Mouse (Mus musculus): ENCODE data around the gene Rpl36a. TPM values are rescaled to one million over a fixed set of nuclear protein-coding genes. Genes with fewer than 3 reads are reported as not detected.
A peak's percentile ranks its signal among the peaks of the same experiment; 100 is the strongest.

The Rpl36a gene
- polyA plus RNA-seq, 1 experiment from 2014 or later, result 159 TPM

GRCm38 (mm10) chrX:134609472-134609871, 24.0 kb downstream of the Rpl36a start:
- H3K4me1 ChIP-seq (replicated peaks), result no peaks in the 10 kb centered on the region
- no peak overlapping the region for H3K4me2 ChIP-seq
- H3K9me3 ChIP-seq, result no peaks in the 10 kb centered on the region
- no peak overlapping the region for H3K4me3 ChIP-seq
- no peak overlapping the region for H3K27ac ChIP-seq (replicated peaks)
- no peaks in the 10 kb centered on the region for H3K27me3 ChIP-seq
- H3K9ac ChIP-seq, result no peak overlapping the region
- 39% methylated on average over 4 of the region's 4 CpGs for WGBS
- ATAC-seq (ENCODE audit: low FRiP score, low read depth), result no peak
- no peaks in the 10 kb centered on the region for H3K36me3 ChIP-seq

- H3K36me3 ChIP-seq, result no peaks in the 10 kb centered on the region
- WGBS, result 89% methylated on average over 4 of the region's 4 CpGs
- no peak overlapping the region for H3K27ac ChIP-seq (replicated peaks)
- H3K9ac ChIP-seq, result no peak overlapping the region
- no peaks in the 10 kb centered on the region for H3K27me3 ChIP-seq
- H3K4me3 ChIP-seq, result no peak overlapping the region
- H3K9me3 ChIP-seq, result no peaks in the 10 kb centered on the region
- H3K4me2 ChIP-seq, result no peak overlapping the region
- no peak for ATAC-seq (ENCODE audit: low FRiP score, low read depth)
- H3K4me1 ChIP-seq (replicated peaks), result no peaks in the 10 kb centered on the region
Observed at GRCm38 (mm10) chrX:134610984-134611383, 25.5 kb downstream of the Rpl36a start.

- ATAC-seq (ENCODE audit: low FRiP score, low read depth), result peak; percentile 91
- no peaks in the 10 kb centered on the region for H3K4me1 ChIP-seq (replicated peaks)
- no peaks in the 10 kb centered on the region for H3K36me3 ChIP-seq
- peak overlapping the region; percentile 56 for H3K4me2 ChIP-seq
- H3K9me3 ChIP-seq, result no peaks in the 10 kb centered on the region
- 17% methylated on average over 14 of the region's 15 CpGs for WGBS
- H3K9ac ChIP-seq, result peak overlapping the region; percentile 27; the same call in 1 of the 2 replicates
- H3K4me3 ChIP-seq, result peak overlapping the region; percentile 32
- no peaks in the 10 kb centered on the region for H3K27me3 ChIP-seq
- peak overlapping the region; percentile 79 for H3K27ac ChIP-seq (replicated peaks)
Observed at GRCm38 (mm10) chrX:134612285-134612959, 27.0 kb downstream of the Rpl36a start.

DNA sequence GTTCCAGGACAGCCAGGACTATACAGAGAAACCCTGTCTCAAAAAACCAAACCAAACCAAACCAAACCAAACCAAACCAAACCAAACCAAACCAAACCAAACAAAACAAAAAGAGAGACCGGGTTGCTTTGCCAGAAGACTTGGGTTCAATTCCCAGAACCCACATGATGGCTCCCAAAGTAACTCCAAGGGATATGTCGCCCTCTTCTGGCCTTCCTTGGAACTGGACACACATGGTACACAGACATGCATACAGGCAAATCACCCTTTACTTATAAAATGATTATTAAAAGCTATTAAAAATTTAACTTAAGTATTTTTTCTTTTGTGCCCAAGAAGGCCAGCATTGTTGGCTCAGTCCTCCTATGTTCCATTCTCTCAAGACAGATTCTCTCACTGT, 28.9 kb downstream of the Rpl36a start:
- Histone ChIP-seq H3K27me3 (no peaks in the 10 kb centered on the region), H3K4me1 (replicated peaks) (no peaks in the 10 kb centered on the region), H3K36me3 (no peaks in the 10 kb centered on the region), H3K27ac (replicated peaks) (no peak overlapping the region), H3K9ac (no peak overlapping the region), H3K9me3 (no peaks in the 10 kb centered on the region), H3K4me2 (no peak overlapping the region), H3K4me3 (no peak overlapping the region)
- WGBS, result 73% methylated on average over 2 of the region's 2 CpGs
- ATAC-seq (ENCODE audit: low FRiP score, low read depth), result no peak

DNA sequence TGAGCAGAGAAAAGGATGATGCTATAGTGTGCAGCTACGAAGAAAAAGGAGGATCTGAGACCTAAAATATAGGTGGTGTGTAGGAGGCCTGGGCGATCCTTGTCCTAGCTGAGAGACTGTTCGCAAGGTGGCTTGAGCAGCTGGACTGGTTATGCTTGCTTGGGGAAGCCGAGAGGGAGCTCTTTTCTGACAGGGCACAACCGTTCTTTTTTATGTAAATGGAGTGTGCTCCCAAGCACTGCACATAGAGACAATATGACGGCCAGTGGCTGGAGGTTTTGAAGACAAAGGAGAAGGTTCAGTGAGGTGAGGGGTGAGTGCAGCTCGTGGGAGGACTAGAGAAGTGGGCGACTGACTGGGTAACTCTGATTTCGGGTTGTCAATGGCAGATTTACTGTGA, 34.2 kb downstream of the Rpl36a start:
- Histone ChIP-seq H3K4me2 (no peak overlapping the region), H3K4me1 (replicated peaks) (0 out of 2 replicates have a peak, but pooled peaks cover 6% of the 10 kb centered on the region), H3K9ac (no peak overlapping the region), H3K9me3 (no peaks in the 10 kb centered on the region), H3K27me3 (no peaks in the 10 kb centered on the region), H3K27ac (replicated peaks) (peak overlapping the region; percentile 75), H3K4me3 (no peak overlapping the region), H3K36me3 (no peaks in the 10 kb centered on the region)
- 27% methylated on average over 9 of the region's 9 CpGs for WGBS
- ATAC-seq (ENCODE audit: low FRiP score, low read depth), result no peak; the same call in 1 of the 2 replicates

- no peak overlapping the region for H3K4me3 ChIP-seq
- no peaks in the 10 kb centered on the region for H3K9me3 ChIP-seq
- ATAC-seq (ENCODE audit: low FRiP score, low read depth), result peak; percentile 59
- no peaks in the 10 kb centered on the region for H3K36me3 ChIP-seq
- WGBS, result 32% methylated on average over 8 of the region's 8 CpGs
- peak overlapping the region; percentile 75 for H3K27ac ChIP-seq (replicated peaks)
- no peak overlapping the region for H3K9ac ChIP-seq
- no peaks in the 10 kb centered on the region for H3K27me3 ChIP-seq
- 0 out of 2 replicates have a peak, but pooled peaks cover 6% of the 10 kb centered on the region for H3K4me1 ChIP-seq (replicated peaks)
- H3K4me2 ChIP-seq, result no peak overlapping the region
Observed at GRCm38 (mm10) chrX:134620254-134620865, 34.9 kb downstream of the Rpl36a start.

DNA sequence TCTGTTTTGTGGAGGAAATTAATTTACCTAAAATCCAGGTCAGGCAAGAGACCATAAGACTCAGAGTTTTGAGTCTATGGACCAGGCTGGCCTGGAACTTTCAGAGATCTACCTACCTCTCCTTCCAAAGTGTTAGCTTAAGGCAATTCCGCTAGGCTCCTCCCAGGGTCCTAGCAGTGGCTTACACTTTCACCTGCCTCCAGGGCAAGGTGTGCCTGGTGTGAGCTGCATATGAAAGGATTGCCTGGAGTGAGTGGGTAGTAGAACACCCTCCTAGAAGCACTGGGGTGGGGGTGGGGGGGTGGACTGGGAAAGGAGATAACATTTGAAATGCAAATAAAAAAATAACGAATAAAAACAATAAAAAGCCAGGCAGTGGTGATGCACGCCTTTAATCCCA, 36.2 kb downstream of the Rpl36a start:
- ATAC-seq (ENCODE audit: low FRiP score, low read depth), result no peak
- Histone ChIP-seq H3K9ac (no peak overlapping the region), H3K4me3 (no peak overlapping the region), H3K27me3 (no peaks in the 10 kb centered on the region), H3K4me2 (no peak overlapping the region), H3K4me1 (replicated peaks) (0 out of 2 replicates have a peak, but pooled peaks cover 6% of the 10 kb centered on the region), H3K9me3 (no peaks in the 10 kb centered on the region), H3K27ac (replicated peaks) (no peak overlapping the region), H3K36me3 (no peaks in the 10 kb centered on the region)
- WGBS, result 87% methylated on average over 3 of the region's 3 CpGs

DNA sequence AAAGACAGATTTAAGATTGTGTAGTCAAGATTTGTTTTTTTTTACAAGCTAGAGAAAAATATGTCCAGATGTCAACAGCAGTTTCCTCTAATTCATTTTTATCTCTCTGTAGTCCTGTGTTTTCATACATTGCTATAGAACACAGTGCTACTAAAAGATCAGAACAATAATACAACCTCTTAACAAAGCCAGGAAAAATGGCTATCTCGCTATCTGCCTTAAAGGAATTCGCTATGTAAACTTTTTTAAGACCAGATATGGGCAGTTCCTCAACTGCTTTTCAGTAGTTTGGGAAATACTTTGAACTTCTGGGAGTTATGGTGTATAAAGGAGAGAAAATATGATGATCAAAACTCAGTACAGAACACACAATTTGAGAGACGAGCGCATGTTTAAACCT, 37.9 kb downstream of the Rpl36a start:
- Histone ChIP-seq H3K9ac (no peak overlapping the region), H3K9me3 (no peaks in the 10 kb centered on the region), H3K4me2 (no peak overlapping the region), H3K27me3 (no peaks in the 10 kb centered on the region), H3K4me3 (no peak overlapping the region), H3K36me3 (no peaks in the 10 kb centered on the region), H3K27ac (replicated peaks) (no peak overlapping the region), H3K4me1 (replicated peaks) (0 out of 2 replicates have a peak, but pooled peaks cover 6% of the 10 kb centered on the region)
- WGBS, result 91% methylated on average over 4 of the region's 4 CpGs
- ATAC-seq (ENCODE audit: low FRiP score, low read depth), result no peak

- H3K9me3 ChIP-seq, result no peaks in the 10 kb centered on the region
- H3K4me3 ChIP-seq, result no peak overlapping the region
- no peak overlapping the region for H3K9ac ChIP-seq
- 83% methylated on average over 2 of the region's 2 CpGs for WGBS
- no peak overlapping the region for H3K4me2 ChIP-seq
- no peak overlapping the region for H3K27ac ChIP-seq (replicated peaks)
- ATAC-seq (ENCODE audit: low FRiP score, low read depth), result no peak
- H3K36me3 ChIP-seq, result no peaks in the 10 kb centered on the region
- H3K4me1 ChIP-seq (replicated peaks), result no peaks in the 10 kb centered on the region
- H3K27me3 ChIP-seq, result no peaks in the 10 kb centered on the region
Observed at GRCm38 (mm10) chrX:134628200-134628599, 42.7 kb downstream of the Rpl36a start.

DNA sequence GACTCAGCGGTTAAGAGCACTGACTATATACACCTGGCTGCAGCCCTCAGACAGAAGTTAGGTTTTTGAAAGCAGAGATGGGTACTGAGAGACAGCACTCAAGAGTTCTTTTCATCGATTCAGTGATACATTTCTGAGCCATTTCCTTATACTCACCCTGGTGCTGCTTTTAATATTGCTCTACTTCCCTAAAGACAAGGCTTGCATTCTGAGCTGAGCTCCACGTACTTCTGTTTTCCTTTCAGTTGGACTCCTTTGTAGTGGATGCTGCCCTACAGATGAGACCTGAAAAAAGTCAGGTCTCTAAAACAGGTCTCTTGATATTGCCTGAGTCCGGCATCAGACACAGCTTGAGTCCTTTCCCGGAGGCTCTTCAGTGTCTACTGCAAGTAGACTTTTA, 47.3 kb downstream of the Rpl36a start:
- Histone ChIP-seq H3K36me3 (no peaks in the 10 kb centered on the region), H3K4me1 (replicated peaks) (no peaks in the 10 kb centered on the region), H3K27me3 (no peaks in the 10 kb centered on the region), H3K4me2 (no peak overlapping the region), H3K27ac (replicated peaks) (no peak overlapping the region), H3K4me3 (no peak overlapping the region), H3K9me3 (no peaks in the 10 kb centered on the region), H3K9ac (no peak overlapping the region)
- 91% methylated on average over 5 of the region's 5 CpGs for WGBS
- ATAC-seq (ENCODE audit: low FRiP score, low read depth), result no peak

- Histone ChIP-seq H3K36me3 (no peaks in the 10 kb centered on the region), H3K27me3 (no peaks in the 10 kb centered on the region), H3K4me1 (replicated peaks) (no peaks in the 10 kb centered on the region), H3K27ac (replicated peaks) (no peak overlapping the region), H3K4me3 (no peak overlapping the region), H3K4me2 (no peak overlapping the region), H3K9me3 (no peaks in the 10 kb centered on the region), H3K9ac (no peak overlapping the region)
- no peak for ATAC-seq (ENCODE audit: low FRiP score, low read depth)
- 50% methylated on average over 3 of the region's 3 CpGs for WGBS
Observed at GRCm38 (mm10) chrX:134635111-134635510, 49.7 kb downstream of the Rpl36a start.

DNA sequence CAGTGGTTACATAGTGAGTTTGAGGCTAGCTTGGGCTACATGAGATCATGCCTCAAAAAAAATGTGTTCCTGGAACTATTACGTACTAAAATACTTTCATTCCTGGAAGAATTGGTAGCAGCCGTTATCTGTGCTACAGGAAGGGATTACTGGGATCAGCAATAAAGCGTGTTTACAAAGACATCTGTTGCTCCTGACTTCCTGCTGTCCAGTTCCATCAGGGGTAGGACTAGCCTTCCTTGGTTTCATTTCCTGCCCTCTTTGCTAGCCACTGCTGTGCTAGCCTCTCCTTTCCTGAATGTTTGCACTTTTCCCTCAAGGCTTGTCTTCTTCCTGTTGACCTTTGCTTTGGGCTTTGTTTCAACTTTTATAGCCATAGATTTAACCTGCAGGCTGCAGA, 50.4 kb downstream of the Rpl36a start:
- H3K4me3 ChIP-seq, result no peak overlapping the region
- H3K4me2 ChIP-seq, result no peak overlapping the region
- H3K27me3 ChIP-seq, result no peaks in the 10 kb centered on the region
- no peak for ATAC-seq (ENCODE audit: low FRiP score, low read depth)
- H3K9me3 ChIP-seq, result no peaks in the 10 kb centered on the region
- H3K27ac ChIP-seq (replicated peaks), result no peak overlapping the region
- H3K4me1 ChIP-seq (replicated peaks), result no peaks in the 10 kb centered on the region
- no peak overlapping the region for H3K9ac ChIP-seq
- no peaks in the 10 kb centered on the region for H3K36me3 ChIP-seq
- WGBS, result 78% methylated on average over 3 of the region's 3 CpGs
